Mouse (Mus musculus) kidney, adult 11 months (tissue): ENCODE data around the gene Ccdc172.

ENCODE experiments used
- DNase-seq: peaks from one replicate; pipeline ENCODE4 v3.0.0; 2022

Ccdc172 gene

GRCm38 (mm10) chr19:58511818-58512217, at the start of gene Ccdc172:
Ccdc172 (plus strand) TSS chr19:58511993.
- no peak for DNase-seq

- DNase-seq: no peak
These were observed 48.0 kb upstream of the Ccdc172 start for GRCm38 (mm10) chr19:58463755-58464154.

GRCm38 (mm10) chr19:58468331-58468730, 43.5 kb upstream of the Ccdc172 start:
- no peak for DNase-seq

- peak; percentile 52 for DNase-seq
These were observed 42.4 kb upstream of the Ccdc172 start for GRCm38 (mm10) chr19:58469421-58469820.

- DNase-seq: no peak
These were observed 37.5 kb upstream of the Ccdc172 start for GRCm38 (mm10) chr19:58474251-58474650.

- DNase-seq: no peak
These were observed 29.3 kb upstream of the Ccdc172 start for GRCm38 (mm10) chr19:58482373-58482977.

- DNase-seq: no peak
These were observed 25.1 kb upstream of the Ccdc172 start for GRCm38 (mm10) chr19:58486686-58487085.

- DNase-seq: no peak
These were observed 14.7 kb upstream of the Ccdc172 start for GRCm38 (mm10) chr19:58497106-58497505.

GRCm38 (mm10) chr19:58499420-58499966, 12.3 kb upstream of the Ccdc172 start:
- no peak for DNase-seq

- DNase-seq: no peak
These were observed 11.7 kb upstream of the Ccdc172 start for GRCm38 (mm10) chr19:58500049-58500448.

GRCm38 (mm10) chr19:58521696-58522095, 9.9 kb downstream of the Ccdc172 start:
- DNase-seq: no peak

GRCm38 (mm10) chr19:58523736-58524394, 12.1 kb downstream of the Ccdc172 start:
- no peak for DNase-seq

GRCm38 (mm10) chr19:58525457-58526239, 13.9 kb downstream of the Ccdc172 start:
- no peak for DNase-seq

- no peak for DNase-seq
These were observed 21.3 kb downstream of the Ccdc172 start for GRCm38 (mm10) chr19:58533077-58533476.

- DNase-seq: no peak
These were observed 24.9 kb downstream of the Ccdc172 start for GRCm38 (mm10) chr19:58536691-58537090.

- no peak for DNase-seq
These were observed 28.6 kb downstream of the Ccdc172 start for GRCm38 (mm10) chr19:58540396-58540795.

- no peak for DNase-seq
These were observed 36.6 kb downstream of the Ccdc172 start for GRCm38 (mm10) chr19:58548367-58548766.

- no peak for DNase-seq
These were observed 38.7 kb downstream of the Ccdc172 start for GRCm38 (mm10) chr19:58550489-58550888.

GRCm38 (mm10) chr19:58550916-58551315, 39.1 kb downstream of the Ccdc172 start:
- DNase-seq: no peak

GRCm38 (mm10) chr19:58554974-58555373, 43.2 kb downstream of the Ccdc172 start:
- no peak for DNase-seq

- no peak for DNase-seq
These were observed 46.6 kb downstream of the Ccdc172 start for GRCm38 (mm10) chr19:58558352-58558751.

GRCm38 (mm10) chr19:58562301-58562815, 50.6 kb downstream of the Ccdc172 start:
- DNase-seq: no peak

GRCm38 (mm10) chr19:58571566-58571965, 59.8 kb downstream of the Ccdc172 start:
- no peak for DNase-seq
